Mouse (Mus musculus) monocyte, adult 5-6 weeks (primary cell): Measurements from ENCODE around the gene Atf7ip. TPM values are rescaled to one million over a fixed set of nuclear protein-coding genes. Genes with fewer than 3 reads are reported as not detected.

ENCODE experiments used
- ATAC-seq: fragments of 153-309, 156-312 bp; replicated peaks from 2 replicates; pipeline ENCODE4 v1.8.0; 2017; ENCODE audit warnings: mild to moderate bottlenecking; ENCODE audit not compliant: low TSS enrichment, insufficient number of reproducible peaks, severe bottlenecking, poor library complexity, low FRiP score
- total RNA-seq: library from RNA; stranded (forward); fragments of 200-1000, 200-491, 200-594 nt; gene quantifications from 3 replicates; pipeline ENCODE4 v1.2.3, GENCODE M21; 2017

The Atf7ip gene
- total RNA-seq, 1 experiment from 2014 or later: 61.9 TPM

GRCm38 (mm10) chr6:136614156-136614555, 108.2 kb downstream of the Atf7ip start:
- no peak for ATAC-seq

- 0 out of 2 replicates have a peak, but pooled peaks have one; percentile 63 for ATAC-seq
These were observed 114.6 kb downstream of the Atf7ip start for GRCm38 (mm10) chr6:136620361-136621139.

GRCm38 (mm10) chr6:136625421-136625820, 119.5 kb downstream of the Atf7ip start:
- ATAC-seq: no peak

DNA sequence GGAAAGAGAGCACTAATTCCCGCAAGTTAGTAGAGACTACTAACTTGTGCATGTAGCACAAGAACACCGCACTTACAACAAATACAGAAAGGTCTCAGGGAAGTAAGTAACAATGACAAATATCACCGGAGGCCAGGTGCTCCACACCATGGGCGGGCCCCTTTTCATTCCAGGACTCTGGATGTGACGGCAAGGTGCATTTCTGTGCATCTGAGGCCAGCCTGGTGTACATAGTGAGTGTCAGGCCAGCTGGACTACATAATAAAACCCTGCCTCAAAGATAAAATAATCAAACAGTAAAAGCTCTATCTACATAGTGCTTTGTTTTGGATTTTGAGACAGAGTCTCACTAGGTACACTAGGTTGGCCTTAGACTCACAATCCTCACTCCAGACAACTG, 123.7 kb downstream of the Atf7ip start:
- ATAC-seq: no peak

DNA sequence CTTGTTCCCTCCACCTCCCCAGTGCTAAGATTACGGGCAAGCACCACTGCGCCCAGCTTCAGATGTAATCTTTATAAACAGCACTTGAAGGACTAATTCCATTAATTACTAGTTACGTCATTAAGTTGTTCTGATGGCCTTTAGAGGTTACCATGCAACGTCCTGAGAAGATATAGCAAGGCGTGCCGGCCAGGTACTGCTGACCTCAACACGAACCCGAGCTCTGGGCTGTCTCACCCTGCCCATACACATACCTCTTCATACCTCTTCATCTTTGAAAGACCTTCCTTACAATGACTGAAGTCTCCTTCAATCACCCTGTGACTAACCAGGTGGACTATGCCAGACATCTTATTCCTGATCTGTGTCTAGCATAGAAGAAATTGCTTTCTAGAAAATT, 125.6 kb downstream of the Atf7ip start:
- no peak for ATAC-seq

DNA sequence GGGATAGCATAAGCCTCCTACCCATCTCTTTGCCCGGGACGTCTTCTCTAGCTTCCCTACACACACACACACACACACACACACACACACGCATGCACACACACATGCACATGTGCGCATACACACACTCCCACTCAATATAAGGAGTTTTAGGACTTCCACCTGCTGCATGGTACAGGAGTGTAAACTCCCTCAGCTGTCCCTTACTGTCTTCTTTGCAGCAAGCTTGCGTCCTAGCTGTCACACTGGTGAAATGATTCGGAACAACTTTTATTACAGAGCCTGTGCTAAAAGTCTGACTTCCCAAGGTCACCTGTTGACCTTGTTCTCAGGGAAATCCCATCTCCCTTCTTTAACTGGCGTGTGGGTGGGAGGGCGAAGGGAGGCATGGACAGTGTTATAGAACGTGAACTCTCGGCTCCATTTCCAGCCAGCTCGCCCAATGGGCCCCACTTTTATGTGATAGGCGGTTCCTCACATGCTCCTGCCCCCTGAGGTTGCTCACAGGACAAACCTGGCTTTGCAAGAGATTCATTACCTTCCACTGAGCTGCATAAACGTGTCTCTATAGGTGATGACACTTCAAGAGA, 126.1 kb downstream of the Atf7ip start:
- no peak for ATAC-seq

GRCm38 (mm10) chr6:136633154-136633553, 127.2 kb downstream of the Atf7ip start:
- ATAC-seq: no peak

DNA sequence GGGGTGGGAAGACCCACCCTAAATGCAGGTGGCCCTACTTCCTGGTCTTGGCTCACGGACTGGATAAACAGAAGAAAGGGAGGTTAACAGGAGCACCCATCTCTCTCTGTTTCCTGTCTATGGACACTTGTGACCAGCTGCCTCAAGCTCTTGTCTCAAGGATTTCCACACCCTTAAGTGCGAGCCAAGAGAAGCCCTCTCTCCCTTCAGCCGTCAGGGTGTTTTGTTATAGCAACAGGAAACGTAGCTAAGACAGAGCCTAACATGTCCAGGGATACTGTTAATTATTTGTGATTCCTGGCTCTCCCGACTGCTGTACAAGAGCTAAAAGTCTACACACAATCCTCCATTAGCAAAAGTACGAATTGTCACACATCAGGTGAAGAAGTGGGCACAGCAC, 127.8 kb downstream of the Atf7ip start:
- ATAC-seq: no peak

DNA sequence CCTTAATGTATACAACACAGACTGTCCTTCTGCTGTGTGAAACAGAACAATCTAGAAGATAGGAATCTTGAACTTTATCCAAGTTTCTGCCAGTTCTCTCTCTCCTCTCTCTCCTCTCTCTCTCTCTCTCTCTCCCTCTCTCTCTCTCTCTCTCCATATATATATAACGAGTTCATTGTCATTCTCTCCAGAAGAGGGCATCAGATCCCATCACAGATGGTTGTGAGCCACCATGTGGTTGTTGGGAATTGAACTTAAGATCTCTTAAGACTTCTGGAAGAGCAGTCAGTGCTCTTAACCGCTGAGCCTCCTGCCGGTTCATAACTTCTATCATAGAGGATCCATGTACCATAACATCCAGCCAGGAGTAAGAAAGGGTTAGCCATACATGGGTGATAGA, 129.0 kb downstream of the Atf7ip start:
- ATAC-seq: no peak

DNA sequence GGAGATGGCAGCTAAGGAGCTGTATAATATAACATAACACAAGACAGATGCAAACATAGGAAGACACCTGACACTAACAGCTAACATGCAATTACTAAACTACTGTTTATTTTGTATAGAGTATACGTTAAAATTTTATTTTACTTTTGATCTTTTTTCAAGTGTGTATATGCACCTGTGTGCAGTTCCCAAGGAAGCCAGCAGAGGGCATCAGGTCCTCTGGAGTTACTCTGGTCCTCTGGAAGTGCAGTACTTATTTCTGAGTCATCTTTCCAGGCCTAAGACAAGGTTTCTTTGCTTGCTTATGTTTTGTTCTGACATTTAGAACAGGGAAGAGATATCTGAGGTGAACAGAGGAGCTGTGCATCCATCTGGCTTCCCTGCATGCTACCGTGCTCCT, 138.2 kb downstream of the Atf7ip start:
- ATAC-seq: no peak

- ATAC-seq: 0 out of 2 replicates have a peak, but pooled peaks have one; percentile 53
These were observed 139.8 kb downstream of the Atf7ip start for GRCm38 (mm10) chr6:136645754-136646153.

GRCm38 (mm10) chr6:136646207-136646606, 140.2 kb downstream of the Atf7ip start:
- ATAC-seq: no peak

DNA sequence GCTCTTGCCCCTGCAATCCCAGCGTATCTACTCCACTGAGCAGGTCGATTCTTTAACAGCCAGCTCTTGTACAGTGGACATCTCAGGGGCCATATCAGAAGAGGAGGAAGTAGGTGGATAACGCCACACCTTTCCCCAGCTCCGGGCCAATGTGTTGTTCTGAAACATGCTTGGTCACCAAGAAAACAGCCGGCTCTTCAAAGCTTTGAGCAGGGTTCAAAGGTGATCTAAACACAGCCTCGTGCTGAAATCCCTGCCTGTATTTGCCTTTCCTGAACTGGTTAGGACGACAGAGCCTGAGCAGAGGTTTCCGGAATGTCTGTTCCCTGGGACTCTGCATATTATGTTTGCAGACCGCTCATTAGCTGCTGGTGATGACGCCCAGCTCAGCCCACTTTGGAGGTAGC, 141.5 kb downstream of the Atf7ip start:
- no peak for ATAC-seq

- no peak for ATAC-seq
These were observed 144.7 kb downstream of the Atf7ip start for GRCm38 (mm10) chr6:136650664-136651063.

DNA sequence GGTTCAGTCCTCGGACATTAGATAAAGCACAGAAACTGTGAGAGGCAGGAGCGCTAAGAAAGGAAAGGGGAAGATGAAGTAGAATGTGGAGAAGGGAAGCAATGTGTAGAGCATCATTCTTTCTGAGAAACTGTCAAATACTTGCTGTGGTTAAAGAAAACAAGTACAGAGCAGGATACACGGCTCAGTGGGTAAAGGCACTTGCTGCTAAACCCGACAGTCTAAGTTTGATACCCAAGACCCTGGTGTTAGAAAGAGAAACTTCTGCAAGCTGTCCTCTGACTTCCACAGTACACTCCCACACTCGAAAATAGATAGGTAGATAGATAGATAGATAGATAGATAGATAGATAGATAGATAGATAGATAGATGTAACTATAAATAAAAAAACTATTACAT, 147.4 kb downstream of the Atf7ip start:
- no peak for ATAC-seq

DNA sequence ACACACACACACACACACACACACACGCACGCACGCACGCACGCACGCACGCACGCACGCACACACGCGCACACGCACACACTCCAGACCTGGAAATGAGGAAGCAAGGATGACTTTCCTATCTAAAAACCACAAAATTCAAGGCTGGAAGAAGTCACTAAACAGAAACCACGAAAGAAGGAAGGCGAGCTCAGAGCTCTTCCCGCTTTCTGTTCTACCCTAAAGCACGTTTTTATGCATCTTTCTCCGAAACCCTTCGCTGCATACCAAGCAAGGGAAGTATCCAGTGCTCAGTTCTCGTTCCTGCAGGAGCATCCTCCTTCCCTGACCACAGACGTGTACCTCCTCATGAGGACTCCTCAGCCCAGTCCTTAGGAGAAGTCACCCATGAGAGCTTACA, 148.5 kb downstream of the Atf7ip start:
- peak; percentile 8; the same call in 1 of the 2 replicates for ATAC-seq

DNA sequence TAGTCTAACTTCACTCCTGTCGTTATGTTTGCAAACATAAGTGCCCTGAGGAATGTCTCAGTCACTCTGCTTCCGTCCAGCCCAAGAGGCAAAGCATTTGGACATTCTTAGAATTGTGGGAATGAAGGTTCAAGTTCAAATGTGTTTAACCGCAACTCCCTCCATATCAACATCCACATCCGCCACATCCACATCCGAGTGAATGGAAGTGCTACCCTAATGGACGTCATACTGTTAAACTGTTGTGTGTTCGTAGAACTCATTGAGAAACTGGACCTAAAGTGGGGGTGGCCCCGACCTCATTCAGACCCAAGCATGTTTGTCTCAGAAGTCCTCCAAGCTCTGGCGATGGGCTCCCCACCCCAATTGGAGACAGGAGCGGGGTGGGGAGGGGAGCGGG, 149.8 kb downstream of the Atf7ip start:
- ATAC-seq: no peak

- ATAC-seq: no peak
These were observed 152.3 kb downstream of the Atf7ip start for GRCm38 (mm10) chr6:136658303-136658702.

DNA sequence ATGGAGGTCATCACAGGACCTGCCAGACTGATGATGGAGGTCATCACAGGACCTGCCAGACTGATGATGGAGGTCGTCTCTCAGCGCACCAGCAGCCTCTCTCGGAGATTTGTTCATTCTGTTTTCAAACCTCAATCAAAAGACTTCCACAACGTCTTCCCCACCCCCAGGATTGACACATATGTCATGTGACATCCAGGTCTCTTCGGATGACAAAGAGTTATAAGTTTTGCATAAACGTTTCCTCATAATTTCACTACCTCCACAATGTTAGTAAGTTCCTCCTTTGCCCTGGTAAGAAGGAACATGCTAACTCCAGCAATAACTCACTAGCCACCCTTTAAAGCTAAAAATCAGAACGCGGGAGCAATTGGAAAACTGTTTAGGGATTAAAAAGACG, 153.3 kb downstream of the Atf7ip start:
- ATAC-seq: peak; percentile 80
